Mouse (Mus musculus) bone marrow macrophage, adult 2 months (primary cell): ENCODE results near the gene Chic2.

Experiments used
- CTCF ChIP-seq: IDR thresholded peaks from 2 replicates; pipeline ENCODE4 v1.5.1; 2012; ENCODE audit warnings: low read depth, mild to moderate bottlenecking, low read length, moderate library complexity
- POLR2A ChIP-seq: IDR thresholded peaks from 2 replicates; pipeline ENCODE4 v1.6.1; 2012; ENCODE audit warnings: mild to moderate bottlenecking, low read depth, low read length, borderline replicate concordance

GRCm38 (mm10) chr5:74980574-74980973, 64.0 kb downstream of the Chic2 start:
- TF ChIP-seq CTCF (no peak), POLR2A (no peak)
